Mouse (Mus musculus) kidney, embryonic 14.5 days (tissue): ENCODE results near the gene Spon1. TPM values are rescaled to one million over a fixed set of nuclear protein-coding genes. Genes with fewer than 3 reads are reported as not detected.

Experiments
- ATAC-seq: fragments of 200-750 bp; cut with Nextera tagmentation; 2 replicates; pipeline ENCODE4 v1.8.0; 2017; ENCODE audit warnings: moderate number of reproducible peaks, mild to moderate bottlenecking, moderate TSS enrichment, moderate library complexity; ENCODE audit not compliant: low FRiP score, low TSS enrichment
- H3K27ac ChIP-seq: fragments of 300-500 bp; sonication (generic); 2 replicates; pipeline ENCODE4 v1.5.1; 2014; ENCODE audit warnings: low read depth, mild to moderate bottlenecking, low read length, moderate library complexity, mixed read lengths
- H3K27me3 ChIP-seq: fragments of 300-500 bp; sonication (generic); 2 replicates; pipeline ENCODE4 v1.6.1; 2014; ENCODE audit warnings: mild to moderate bottlenecking, low read length; ENCODE audit not compliant: control insufficient read depth, insufficient read depth
- H3K36me3 ChIP-seq: fragments of 300-500 bp; sonication (generic); 2 replicates; pipeline ENCODE4 v1.6.1; 2014; ENCODE audit warnings: low read length, mixed read lengths; ENCODE audit not compliant: control insufficient read depth, insufficient read depth
- H3K4me1 ChIP-seq: fragments of 300-500 bp; sonication (generic); 2 replicates; pipeline ENCODE4 v1.6.1; 2014; ENCODE audit warnings: low read length, mixed read lengths; ENCODE audit not compliant: control insufficient read depth, insufficient read depth
- H3K4me2 ChIP-seq: fragments of 300-500 bp; sonication (generic); replicated peaks from 2 replicates; pipeline ENCODE4 v1.6.1; 2014; ENCODE audit warnings: low read depth, mild to moderate bottlenecking, low read length
- H3K4me3 ChIP-seq: fragments of 300-500 bp; sonication (generic); 2 replicates; pipeline ENCODE4 v1.5.1; 2014; ENCODE audit warnings: mild to moderate bottlenecking, low read length
- H3K9ac ChIP-seq: fragments of 300-500 bp; sonication (generic); 2 replicates; pipeline ENCODE4 v1.6.1; 2014; ENCODE audit warnings: low read depth, mild to moderate bottlenecking, low read length, moderate library complexity
- H3K9me3 ChIP-seq: fragments of 300-500 bp; sonication (generic); 2 replicates; pipeline ENCODE4 v1.6.1; 2016; ENCODE audit warnings: low read length; ENCODE audit not compliant: control insufficient read depth
- WGBS: fragments of 180-500 bp; shearing (Covaris S2); extraction: QIAGEN DNeasy Blood & Tissue Kit; methylation state at CpG from one replicate; pipeline ENCODE4 v1.1.7; 2014; 5-methylcytosine and 5-hydroxymethylcytosine counted together
- polyA plus RNA-seq: library from polyadenylated mRNA; unstranded; fragments of >200 nt; fragmentation: Nextera tagmentation; extraction: Ambion mirVana; gene quantifications from 2 replicates; pipeline ENCODE4 v1.2.1, GENCODE M21; 2014

The Spon1 gene
- polyA plus RNA-seq, 1 experiment from 2014 or later = 8.5 TPM

GRCm38 (mm10) chr7:113963766-113964165 lies 198.0 kb downstream of the Spon1 start:
- WGBS = 29% methylated on average over 4 of the region's 4 CpGs
- no peaks in the 10 kb centered on the region for H3K4me1 ChIP-seq
- no peaks in the 10 kb centered on the region for H3K27me3 ChIP-seq
- no peak for ATAC-seq
- H3K36me3 ChIP-seq = no peaks in the 10 kb centered on the region
- no peak overlapping the region for H3K27ac ChIP-seq
- H3K9ac ChIP-seq = no peak overlapping the region
- H3K4me3 ChIP-seq = no peak overlapping the region
- H3K4me2 ChIP-seq = no peak overlapping the region
- H3K9me3 ChIP-seq = no peaks in the 10 kb centered on the region

- WGBS = 78% methylated on average over 8 of the region's 8 CpGs
- no peak for ATAC-seq
- Histone ChIP-seq H3K9ac (no peak overlapping the region), H3K4me2 (no peak overlapping the region), H3K36me3 (no peaks in the 10 kb centered on the region), H3K9me3 (peaks cover under 1% of the 10 kb centered on the region), H3K27ac (no peak overlapping the region), H3K27me3 (no peaks in the 10 kb centered on the region), H3K4me1 (no peaks in the 10 kb centered on the region), H3K4me3 (no peak overlapping the region)
Measured at GRCm38 (mm10) chr7:113965625-113966024, 199.8 kb downstream of the Spon1 start.

- H3K27me3 ChIP-seq = no peaks in the 10 kb centered on the region
Measured at GRCm38 (mm10) chr7:113969182-113969581, 203.4 kb downstream of the Spon1 start.

GRCm38 (mm10) chr7:113972536-113972935 lies 206.7 kb downstream of the Spon1 start:
- no peak for ATAC-seq
- Histone ChIP-seq H3K27me3 (no peaks in the 10 kb centered on the region), H3K27ac (no peak overlapping the region), H3K9me3 (peaks cover 12% of the 10 kb centered on the region), H3K36me3 (no peaks in the 10 kb centered on the region), H3K9ac (no peak overlapping the region), H3K4me1 (no peaks in the 10 kb centered on the region), H3K4me3 (no peak overlapping the region), H3K4me2 (no peak overlapping the region)
- WGBS = 88% methylated on average over 4 of the region's 4 CpGs

More at GRCm38 (mm10) chr7:113969182-113969581, 203.4 kb downstream of the Spon1 start:
- H3K36me3 ChIP-seq = no peaks in the 10 kb centered on the region
- H3K9ac ChIP-seq = no peak overlapping the region
- H3K4me1 ChIP-seq = no peaks in the 10 kb centered on the region
- no peak overlapping the region for H3K4me2 ChIP-seq
- peaks cover 12% of the 10 kb centered on the region for H3K9me3 ChIP-seq
- no peak for ATAC-seq
- no peak overlapping the region for H3K27ac ChIP-seq
- H3K4me3 ChIP-seq = no peak overlapping the region

GRCm38 (mm10) chr7:113986406-113987134 lies 220.8 kb downstream of the Spon1 start:
- H3K36me3 ChIP-seq = no peaks in the 10 kb centered on the region
- no peaks in the 10 kb centered on the region; the same call in 1 of the 2 replicates for H3K9me3 ChIP-seq
- H3K4me1 ChIP-seq = no peaks in the 10 kb centered on the region
- no peak overlapping the region for H3K4me2 ChIP-seq
- no peak overlapping the region for H3K9ac ChIP-seq
- no peak overlapping the region for H3K27ac ChIP-seq
- no peak overlapping the region for H3K4me3 ChIP-seq
- ATAC-seq = no peak
- H3K27me3 ChIP-seq = no peaks in the 10 kb centered on the region
- WGBS = 88% methylated on average over 10 of the region's 10 CpGs

- no peaks in the 10 kb centered on the region for H3K4me1 ChIP-seq
- H3K36me3 ChIP-seq = no peaks in the 10 kb centered on the region
- H3K9me3 ChIP-seq = no peaks in the 10 kb centered on the region; the same call in 1 of the 2 replicates
- no peak overlapping the region for H3K27ac ChIP-seq
- H3K4me3 ChIP-seq = no peak overlapping the region
- ATAC-seq = no peak
- no peak overlapping the region for H3K4me2 ChIP-seq
- no peaks in the 10 kb centered on the region for H3K27me3 ChIP-seq
- H3K9ac ChIP-seq = no peak overlapping the region
Measured at GRCm38 (mm10) chr7:113988156-113988555, 222.4 kb downstream of the Spon1 start.

GRCm38 (mm10) chr7:113997675-113998354 lies 232.0 kb downstream of the Spon1 start:
- Histone ChIP-seq H3K4me3 (no peak overlapping the region), H3K36me3 (no peaks in the 10 kb centered on the region), H3K9ac (no peak overlapping the region), H3K4me1 (no peaks in the 10 kb centered on the region), H3K9me3 (no peaks in the 10 kb centered on the region), H3K27ac (no peak overlapping the region), H3K4me2 (no peak overlapping the region), H3K27me3 (no peaks in the 10 kb centered on the region)
- no peak for ATAC-seq
- WGBS = 69% methylated on average over 7 of the region's 7 CpGs

- no peak for ATAC-seq
- Histone ChIP-seq H3K36me3 (no peaks in the 10 kb centered on the region), H3K9ac (no peak overlapping the region), H3K27ac (no peak overlapping the region), H3K4me1 (no peaks in the 10 kb centered on the region), H3K4me2 (no peak overlapping the region), H3K27me3 (0 out of 2 replicates have a peak, but pooled peaks cover 4% of the 10 kb centered on the region), H3K9me3 (no peaks in the 10 kb centered on the region), H3K4me3 (no peak overlapping the region)
- 18% methylated on average over 5 of the region's 5 CpGs for WGBS
Measured at GRCm38 (mm10) chr7:114004171-114004570, 238.4 kb downstream of the Spon1 start.

- Histone ChIP-seq H3K9me3 (no peaks in the 10 kb centered on the region), H3K27ac (no peak overlapping the region)
Measured at GRCm38 (mm10) chr7:114005499-114005898, 239.7 kb downstream of the Spon1 start.

More at GRCm38 (mm10) chr7:114005499-114005898, 239.7 kb downstream of the Spon1 start:
- Histone ChIP-seq H3K4me1 (no peaks in the 10 kb centered on the region), H3K36me3 (no peaks in the 10 kb centered on the region), H3K9ac (no peak overlapping the region), H3K4me3 (no peak overlapping the region), H3K4me2 (no peak overlapping the region), H3K27me3 (0 out of 2 replicates have a peak, but pooled peaks cover 4% of the 10 kb centered on the region)
- WGBS = 69% methylated on average over 5 of the region's 5 CpGs
- ATAC-seq = no peak
